11 mouse cellular contexts compared by ENCODE assay signal in the genomic region with DNA sequence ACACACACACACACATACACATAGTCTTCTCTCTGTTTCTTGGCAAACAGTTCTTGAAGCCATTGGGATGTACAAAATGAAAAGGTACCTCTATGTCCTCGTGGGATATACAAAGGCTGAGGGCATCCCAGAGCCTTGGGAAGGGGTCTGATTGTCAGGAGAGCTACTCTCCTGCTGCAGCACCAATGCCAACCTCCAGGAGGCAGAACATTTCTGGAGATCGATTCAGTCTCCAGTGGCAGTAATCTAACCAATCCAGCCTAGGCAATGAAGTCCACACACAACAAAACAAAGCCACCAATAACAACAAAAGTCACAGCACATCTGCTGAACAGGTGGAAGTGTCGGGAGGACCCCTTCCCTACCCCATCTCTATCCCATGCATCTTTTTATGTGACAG. TPM values are rescaled to one million over a fixed set of nuclear protein-coding genes. Genes with fewer than 3 reads are reported as not detected.
DNase-seq lines count a peak whose midpoint lies in the region; ATAC-seq and TF ChIP-seq lines count a peak whose summit lies in the region.
"Had no signal": no experiment of that assay in that cellular context is flagged by ENCODE, and none has a peak within 500 bp of the region (broad histone marks: within the 10 kb centered on the region; RNA-seq: fewer than 3 reads in every experiment).

No protein-coding gene starts in this region.

- 50% methylated on average over 3 of the region's 3 CpGs for WGBS in lung, adult 2 months
- WGBS in intestine, embryonic 14.5 days, result 55% methylated on average over 3 of the region's 3 CpGs
- 32% methylated on average over 3 of the region's 3 CpGs for WGBS in liver, embryonic 16.5 days (ENCODE audit: insufficient replicate concordance)

- peak; percentile 30 for DNase-seq in adrenal gland, postnatal 14 days
- no peak for DNase-seq in adrenal gland, adult 18-20 months (ENCODE audit: low spot score in 2 of 2)
- DNase-seq in lung, adult 2 months, result no peak
- no peak for DNase-seq in lung, postnatal 25 days (ENCODE audit: low spot score)
- peak; percentile 51 for DNase-seq in intestine, embryonic 14.5 days (ENCODE audit: low spot score)
- DNase-seq in gastrocnemius, postnatal 25 days, result no peak
- DNase-seq in urinary bladder, adult 18-20 months (ENCODE audit: low spot score in 2 of 2), result no peak
- DNase-seq: adrenal gland, adult 2 months; layer of hippocampus, postnatal 36 days had no signal

- H3K27ac ChIP-seq in intestine, embryonic 14.5 days (ENCODE audit: low read depth), result no peak overlapping the region
- H3K27ac ChIP-seq in liver, embryonic 16.5 days (ENCODE audit: low read length), result no peak overlapping the region
- H3K27ac ChIP-seq: midbrain, embryonic 12.5 days had no signal

- H3K27me3 ChIP-seq in intestine, embryonic 14.5 days (replicated peaks; ENCODE audit: control insufficient read depth, insufficient read depth, low read length), result no peaks in the 10 kb centered on the region
- H3K27me3 ChIP-seq in liver, embryonic 16.5 days (ENCODE audit: control insufficient read depth, insufficient read depth, low read depth, low read length), result no peaks in the 10 kb centered on the region

- TF ChIP-seq CTCF in lung, adult 2 months (IDR thresholded peaks at IDR 0.05; ENCODE audit: insufficient read depth, low read length), result 0 out of 2 replicates have a peak, but pooled peaks have one; percentile 29

- TF ChIP-seq POLR2A in lung, adult 2 months (IDR thresholded peaks at IDR 0.05; ENCODE audit: borderline replicate concordance, extremely low read depth, low read depth, low read length), result no peak

- ATAC-seq in intestine, embryonic 14.5 days (replicated peaks; ENCODE audit: low FRiP score, low TSS enrichment, low read depth), result no peak
- ATAC-seq in liver, embryonic 16.5 days (ENCODE audit: low read depth), result no peak

- no peaks in the 10 kb centered on the region for H3K36me3 ChIP-seq in intestine, embryonic 14.5 days (ENCODE audit: control insufficient read depth, insufficient read depth, low read length)
- no peaks in the 10 kb centered on the region for H3K36me3 ChIP-seq in liver, embryonic 16.5 days (ENCODE audit: control insufficient read depth, insufficient read depth)
- H3K36me3 ChIP-seq: midbrain, embryonic 12.5 days had no signal

- no peak overlapping the region for H3K9ac ChIP-seq in intestine, embryonic 14.5 days (ENCODE audit: low read length)
- H3K9ac ChIP-seq in liver, embryonic 16.5 days (ENCODE audit: low read depth, low read length), result no peak overlapping the region
- H3K9ac ChIP-seq: midbrain, embryonic 12.5 days had no signal

- H3K4me1 ChIP-seq in lung, adult 2 months (ENCODE audit: control insufficient read depth, insufficient read depth, low read length), result 0 out of 2 replicates have a peak, but pooled peaks cover 4% of the 10 kb centered on the region
- H3K4me1 ChIP-seq in intestine, embryonic 14.5 days (replicated peaks; ENCODE audit: control insufficient read depth, insufficient read depth, low read length), result 0 out of 2 replicates have a peak, but pooled peaks cover 6% of the 10 kb centered on the region
- peaks cover 32% of the 10 kb centered on the region for H3K4me1 ChIP-seq in liver, embryonic 16.5 days (ENCODE audit: control insufficient read depth, low read depth, low read length)

- H3K4me3 ChIP-seq in lung, adult 2 months (replicated peaks; ENCODE audit: extremely low read depth, low read depth, low read length), result no peak overlapping the region
- peak overlapping the region; percentile 36 for H3K4me3 ChIP-seq in intestine, embryonic 14.5 days (ENCODE audit: low read depth, low read length)
- H3K4me3 ChIP-seq in liver, embryonic 16.5 days (ENCODE audit: low read depth, low read length), result no peak overlapping the region
- H3K4me3 ChIP-seq: midbrain, embryonic 12.5 days had no signal

- peak overlapping the region; percentile 44 for H3K4me2 ChIP-seq in intestine, embryonic 14.5 days (ENCODE audit: low read length)
- H3K4me2 ChIP-seq in liver, embryonic 16.5 days (ENCODE audit: low read depth, low read length), result peak overlapping the region; percentile 63; the same call in 1 of the 2 replicates
- H3K4me2 ChIP-seq: midbrain, embryonic 12.5 days had no signal

- H3K9me3 ChIP-seq in intestine, embryonic 14.5 days (ENCODE audit: control insufficient read depth, low read length), result no peaks in the 10 kb centered on the region
- H3K9me3 ChIP-seq in liver, embryonic 16.5 days (replicated peaks; ENCODE audit: control insufficient read depth, low read length), result no peaks in the 10 kb centered on the region
- H3K9me3 ChIP-seq: midbrain, embryonic 12.5 days had no signal

RNA-seq across cellular contexts. Expression of a gene that starts 38.2 kb away (rescaled TPM):
- total RNA-seq in adrenal gland, postnatal 14 days (2021), result 53.5 and 56.7 TPM in 2 replicates
- total RNA-seq in adrenal gland, adult 18-20 months (2021), result 10 to 100 TPM; 29.2 to 88.9 TPM
- 26.3 and 29.8 TPM in 2 replicates for polyA plus RNA-seq in lung, adult 2 months (2012; rRNA removed)
- polyA plus RNA-seq in intestine, embryonic 14.5 days (2014; fragmentation: Nextera tagmentation; extraction: Ambion mirVana), result 58.1 and 60.4 TPM in 2 replicates
- polyA plus RNA-seq in liver, embryonic 16.5 days (2015; fragmentation: Nextera tagmentation; extraction: Ambion mirVana), result 6.3 and 6.4 TPM in 2 replicates
- total RNA-seq in gastrocnemius, postnatal 25 days (2021), result 1 to 10 TPM; 2.7 to 3.3 TPM

Comparison
In these comparisons a context has a peak if more than half of its experiments do, and no peak if none do; other contexts are left out.
1. DNase-seq: peak in adrenal gland, postnatal 14 days (single experiment) and intestine, embryonic 14.5 days (single experiment); none in adrenal gland, adult 18-20 months (0 of 2), lung, adult 2 months (single experiment), lung, postnatal 25 days (single experiment), gastrocnemius, postnatal 25 days (single experiment) and urinary bladder, adult 18-20 months (0 of 2).
2. RNA of a gene that starts 38.2 kb away (total RNA-seq): 29.2 to 88.9 TPM in adrenal gland, adult 18-20 months and 53.5 to 56.7 TPM in adrenal gland, postnatal 14 days; 2.7 to 3.3 TPM in gastrocnemius, postnatal 25 days; every median in the first group is over 4 times any median in the second.